Mouse (Mus musculus) limb, embryonic 13.5 days (tissue): ENCODE measurements at regions not wholly inside any gene's neighbourhood (a gene's known extent, or its start where the extent isn't known, plus 50 kb on each side); places are given as distances from the start of the nearest gene placed in this dataset.

Experiments used
- ATAC-seq: fragments of 200-750 bp; cut with Nextera tagmentation; 2 replicates; pipeline ENCODE4 v1.8.0; 2017; ENCODE audit warnings: low read depth, moderate number of reproducible peaks, moderate TSS enrichment; ENCODE audit not compliant: low FRiP score
- H3K27ac ChIP-seq: fragments of 300-500 bp; sonication (generic); 2 replicates; pipeline ENCODE4 v1.5.1; 2015; ENCODE audit warnings: inconsistent platforms, mild to moderate bottlenecking, moderate library complexity
- H3K27me3 ChIP-seq: fragments of 300-500 bp; sonication (generic); 2 replicates; pipeline ENCODE4 v1.6.1; 2015; ENCODE audit warnings: mild to moderate bottlenecking, inconsistent platforms
- H3K36me3 ChIP-seq: fragments of 300-500 bp; sonication (generic); 2 replicates; pipeline ENCODE4 v1.6.1; 2015; ENCODE audit warnings: inconsistent platforms, mild to moderate bottlenecking, moderate library complexity
- H3K4me1 ChIP-seq: fragments of 300-500 bp; sonication (generic); 2 replicates; pipeline ENCODE4 v1.6.1; 2015; ENCODE audit warnings: inconsistent platforms
- H3K4me2 ChIP-seq: fragments of 300-500 bp; sonication (generic); replicated peaks from 2 replicates; pipeline ENCODE4 v1.6.1; 2015; ENCODE audit warnings: inconsistent platforms, mild to moderate bottlenecking, moderate library complexity
- H3K4me3 ChIP-seq: fragments of 300-500 bp; sonication (generic); 2 replicates; pipeline ENCODE4 v1.5.1; 2015; ENCODE audit warnings: moderate library complexity, mild to moderate bottlenecking, inconsistent platforms
- H3K9ac ChIP-seq: fragments of 300-500 bp; sonication (generic); 2 replicates; pipeline ENCODE4 v1.6.1; 2015; ENCODE audit warnings: mild to moderate bottlenecking, inconsistent platforms
- H3K9me3 ChIP-seq: fragments of 300-500 bp; sonication (generic); 2 replicates; pipeline ENCODE4 v1.6.1; 2016; ENCODE audit warnings: inconsistent platforms
- WGBS: fragments of 180-500 bp; shearing (Covaris S2); methylation state at CpG from one replicate; pipeline ENCODE4 v1.1.7; 2015; 5-methylcytosine and 5-hydroxymethylcytosine counted together

- Histone ChIP-seq H3K36me3 (no peaks in the 10 kb centered on the region), H3K4me3 (no peak overlapping the region), H3K4me2 (no peak overlapping the region), H3K27me3 (no peaks in the 10 kb centered on the region), H3K4me1 (no peaks in the 10 kb centered on the region), H3K27ac (no peak overlapping the region), H3K9ac (no peak overlapping the region), H3K9me3 (no peaks in the 10 kb centered on the region)
- ATAC-seq: no peak
- 93% methylated on average over 2 of the region's 2 CpGs for WGBS
Observed at GRCm38 (mm10) chr11:65638211-65638610, 149.9 kb downstream of the Map2k4 start.

GRCm38 (mm10) chr11:65637206-65637605, 150.9 kb downstream of the Map2k4 start:
- Histone ChIP-seq H3K4me3 (no peak overlapping the region), H3K9ac (no peak overlapping the region), H3K36me3 (no peaks in the 10 kb centered on the region), H3K27ac (no peak overlapping the region), H3K4me2 (no peak overlapping the region), H3K27me3 (no peaks in the 10 kb centered on the region), H3K9me3 (no peaks in the 10 kb centered on the region), H3K4me1 (no peaks in the 10 kb centered on the region)
- no peak for ATAC-seq
- WGBS: 70% methylated on average over 3 of the region's 3 CpGs

DNA sequence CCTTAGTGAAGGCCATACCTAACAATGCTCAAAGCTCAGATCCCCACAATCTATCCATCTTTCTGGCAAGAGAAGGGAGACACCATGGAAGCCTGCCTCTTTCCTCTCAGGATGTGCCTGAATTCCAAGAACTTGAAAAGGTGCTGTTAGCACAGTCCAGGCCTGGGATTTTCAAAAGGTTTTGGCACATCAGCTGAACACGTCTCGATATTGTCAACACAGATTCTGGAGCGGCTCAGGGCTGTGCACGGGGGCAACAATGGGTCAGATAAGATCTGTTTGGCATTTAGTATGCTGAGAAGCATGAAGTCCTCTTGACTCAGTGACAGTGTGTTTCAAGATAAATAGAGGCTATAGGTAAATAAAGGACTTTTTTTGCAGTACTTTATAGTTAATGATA, 152.8 kb downstream of the Map2k4 start:
- H3K27ac ChIP-seq: no peak overlapping the region
- no peaks in the 10 kb centered on the region for H3K36me3 ChIP-seq
- H3K9me3 ChIP-seq: no peaks in the 10 kb centered on the region
- no peaks in the 10 kb centered on the region for H3K4me1 ChIP-seq
- H3K4me3 ChIP-seq: no peak overlapping the region
- H3K27me3 ChIP-seq: no peaks in the 10 kb centered on the region
- H3K9ac ChIP-seq: no peak overlapping the region
- ATAC-seq: no peak
- WGBS: 86% methylated on average over 4 of the region's 4 CpGs
- no peak overlapping the region for H3K4me2 ChIP-seq

GRCm38 (mm10) chr11:65631164-65631563, 156.9 kb downstream of the Map2k4 start:
- 77% methylated on average over 3 of the region's 3 CpGs for WGBS
- Histone ChIP-seq H3K9ac (no peak overlapping the region), H3K4me3 (no peak overlapping the region), H3K9me3 (no peaks in the 10 kb centered on the region), H3K27me3 (no peaks in the 10 kb centered on the region), H3K36me3 (no peaks in the 10 kb centered on the region), H3K27ac (no peak overlapping the region), H3K4me1 (no peaks in the 10 kb centered on the region), H3K4me2 (no peak overlapping the region)
- no peak for ATAC-seq

GRCm38 (mm10) chr11:65630436-65630835, 157.7 kb downstream of the Map2k4 start:
- H3K4me3 ChIP-seq: no peak overlapping the region
- no peaks in the 10 kb centered on the region for H3K4me1 ChIP-seq
- ATAC-seq: no peak
- H3K4me2 ChIP-seq: no peak overlapping the region
- no peaks in the 10 kb centered on the region for H3K9me3 ChIP-seq
- H3K27me3 ChIP-seq: no peaks in the 10 kb centered on the region
- H3K9ac ChIP-seq: no peak overlapping the region
- H3K27ac ChIP-seq: no peak overlapping the region
- WGBS: 94% methylated on average over 1 of the region's 1 CpGs
- H3K36me3 ChIP-seq: no peaks in the 10 kb centered on the region

- no peak for ATAC-seq
- Histone ChIP-seq H3K4me3 (no peak overlapping the region), H3K36me3 (no peaks in the 10 kb centered on the region), H3K9me3 (no peaks in the 10 kb centered on the region), H3K27ac (no peak overlapping the region), H3K9ac (no peak overlapping the region), H3K27me3 (no peaks in the 10 kb centered on the region), H3K4me1 (no peaks in the 10 kb centered on the region), H3K4me2 (no peak overlapping the region)
- 90% methylated on average over 5 of the region's 5 CpGs for WGBS
Observed at GRCm38 (mm10) chr11:65629320-65629719, 158.8 kb downstream of the Map2k4 start.

DNA sequence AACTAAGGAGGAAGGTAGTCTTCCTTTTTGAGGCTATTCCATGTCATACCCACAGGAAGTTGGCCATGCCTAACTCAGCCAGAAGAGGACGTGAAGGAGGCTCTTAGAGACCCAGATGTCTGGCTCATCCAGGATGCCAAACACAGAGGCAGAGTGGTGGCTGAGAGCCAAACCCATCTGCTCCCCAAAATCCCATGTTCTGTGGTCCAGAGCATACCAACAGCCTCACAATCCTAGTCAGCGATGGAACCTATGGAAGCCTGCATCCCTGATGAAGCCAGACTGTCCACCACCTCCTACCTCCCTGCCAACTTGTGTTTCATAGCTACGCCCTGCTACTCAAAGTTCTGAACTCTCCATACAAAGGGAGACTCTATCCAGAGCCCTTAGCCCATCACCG, 169.1 kb downstream of the Map2k4 start:
- no peak overlapping the region for H3K4me2 ChIP-seq
- no peak overlapping the region for H3K27ac ChIP-seq
- no peak overlapping the region for H3K4me3 ChIP-seq
- H3K9ac ChIP-seq: no peak overlapping the region
- no peaks in the 10 kb centered on the region for H3K27me3 ChIP-seq
- WGBS: 86% methylated on average over 4 of the region's 4 CpGs
- H3K9me3 ChIP-seq: no peaks in the 10 kb centered on the region
- H3K4me1 ChIP-seq: no peaks in the 10 kb centered on the region
- H3K36me3 ChIP-seq: no peaks in the 10 kb centered on the region
- ATAC-seq: no peak

DNA sequence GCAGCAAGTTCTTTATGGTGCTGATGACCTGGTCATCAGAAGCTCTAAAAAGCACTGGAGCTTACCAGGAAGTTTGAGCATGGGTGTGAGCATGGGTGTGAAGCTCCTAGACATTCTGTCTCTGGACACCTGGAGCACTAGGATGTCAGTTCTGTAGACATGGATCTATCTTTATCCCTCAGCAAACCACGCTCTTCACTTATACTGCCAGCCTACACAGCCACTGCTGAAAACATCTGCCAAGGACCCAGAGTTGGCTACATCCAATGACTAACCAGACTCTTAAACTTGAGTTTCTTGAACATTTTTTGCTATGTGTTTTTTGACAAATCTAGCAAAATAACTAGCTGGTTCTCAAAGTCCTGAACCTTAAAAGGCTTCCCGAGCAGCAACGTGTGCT, 177.6 kb downstream of the Map2k4 start:
- WGBS: 85% methylated on average over 3 of the region's 3 CpGs
- no peak overlapping the region for H3K9ac ChIP-seq
- ATAC-seq: no peak
- 0 out of 2 replicates have a peak, but pooled peaks cover 4% of the 10 kb centered on the region for H3K9me3 ChIP-seq
- no peak overlapping the region for H3K4me3 ChIP-seq
- no peak overlapping the region for H3K4me2 ChIP-seq
- no peaks in the 10 kb centered on the region for H3K4me1 ChIP-seq
- H3K27me3 ChIP-seq: no peaks in the 10 kb centered on the region
- H3K27ac ChIP-seq: no peak overlapping the region
- no peaks in the 10 kb centered on the region for H3K36me3 ChIP-seq

- no peak overlapping the region for H3K27ac ChIP-seq
- no peaks in the 10 kb centered on the region for H3K27me3 ChIP-seq
- H3K36me3 ChIP-seq: no peaks in the 10 kb centered on the region
- H3K9ac ChIP-seq: no peak overlapping the region
- H3K9me3 ChIP-seq: 0 out of 2 replicates have a peak, but pooled peaks cover 4% of the 10 kb centered on the region
- H3K4me2 ChIP-seq: no peak overlapping the region
- no peak for ATAC-seq
- no peaks in the 10 kb centered on the region for H3K4me1 ChIP-seq
- H3K4me3 ChIP-seq: no peak overlapping the region
- WGBS: 69% methylated on average over 4 of the region's 4 CpGs
Observed at GRCm38 (mm10) chr11:65609056-65609455, 179.0 kb downstream of the Map2k4 start.

- ATAC-seq: peak; percentile 48; the same call in 1 of the 2 replicates
- Histone ChIP-seq H3K4me3 (no peak overlapping the region), H3K27ac (no peak overlapping the region), H3K27me3 (no peaks in the 10 kb centered on the region), H3K4me2 (no peak overlapping the region), H3K9ac (no peak overlapping the region), H3K9me3 (no peaks in the 10 kb centered on the region), H3K4me1 (no peaks in the 10 kb centered on the region), H3K36me3 (no peaks in the 10 kb centered on the region)
- WGBS: 8% methylated on average over 2 of the region's 2 CpGs
Observed at GRCm38 (mm10) chr11:65597298-65598076, 190.6 kb downstream of the Map2k4 start.

GRCm38 (mm10) chr11:65588491-65588890, 199.6 kb downstream of the Map2k4 start:
- Histone ChIP-seq H3K9ac (no peak overlapping the region), H3K9me3 (no peaks in the 10 kb centered on the region), H3K27me3 (no peaks in the 10 kb centered on the region), H3K4me2 (no peak overlapping the region), H3K4me3 (no peak overlapping the region), H3K27ac (no peak overlapping the region), H3K36me3 (no peaks in the 10 kb centered on the region), H3K4me1 (no peaks in the 10 kb centered on the region)
- WGBS: 54% methylated on average over 3 of the region's 3 CpGs
- no peak for ATAC-seq

DNA sequence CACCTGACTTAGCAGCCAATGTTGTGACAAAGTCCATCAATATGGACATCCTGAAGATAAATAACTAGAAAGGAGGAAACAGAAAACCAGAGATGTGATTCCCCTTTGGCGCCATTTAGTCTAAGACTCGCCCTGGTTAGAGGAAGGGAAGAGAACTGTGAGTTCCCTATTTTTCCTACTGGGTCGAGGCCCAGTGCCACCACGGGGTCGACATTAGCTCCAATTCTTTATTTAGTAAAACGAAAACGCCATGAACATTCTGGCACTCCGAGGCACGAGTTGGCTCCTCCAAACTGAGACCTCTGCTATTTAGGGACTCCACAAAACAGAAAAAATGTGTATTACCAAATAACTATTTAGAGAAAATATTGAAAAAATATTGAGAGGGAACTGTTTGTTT, 220.3 kb downstream of the Map2k4 start:
- no peak overlapping the region for H3K9ac ChIP-seq
- no peak overlapping the region for H3K27ac ChIP-seq
- WGBS: 91% methylated on average over 9 of the region's 9 CpGs
- no peak overlapping the region for H3K4me3 ChIP-seq
- no peaks in the 10 kb centered on the region for H3K4me1 ChIP-seq
- H3K27me3 ChIP-seq: no peaks in the 10 kb centered on the region
- ATAC-seq: no peak
- H3K9me3 ChIP-seq: no peaks in the 10 kb centered on the region
- no peaks in the 10 kb centered on the region for H3K36me3 ChIP-seq
- H3K4me2 ChIP-seq: no peak overlapping the region

DNA sequence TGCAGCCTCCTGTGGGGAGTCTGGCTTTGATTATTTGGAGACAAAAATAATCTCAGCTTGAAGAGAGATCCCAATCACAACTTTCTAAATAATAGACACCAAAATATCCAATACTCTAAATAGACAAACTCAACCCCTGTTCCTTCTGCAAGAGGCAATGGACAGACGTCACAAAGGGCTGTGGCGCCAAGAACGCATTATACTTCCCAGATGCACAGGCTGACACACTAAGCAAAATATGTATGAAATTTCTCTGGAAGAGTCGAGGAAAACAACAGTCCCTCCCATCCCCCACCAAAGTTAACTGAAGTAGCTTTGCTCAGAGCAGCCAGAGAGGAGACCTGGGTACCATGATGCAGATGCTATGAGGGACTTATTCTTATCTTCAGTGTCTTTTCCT, 229.9 kb downstream of the Map2k4 start:
- Histone ChIP-seq H3K4me3 (no peak overlapping the region), H3K27ac (no peak overlapping the region), H3K4me2 (no peak overlapping the region), H3K4me1 (peaks cover 4% of the 10 kb centered on the region), H3K27me3 (no peaks in the 10 kb centered on the region), H3K9me3 (no peaks in the 10 kb centered on the region), H3K9ac (no peak overlapping the region), H3K36me3 (no peaks in the 10 kb centered on the region)
- 77% methylated on average over 4 of the region's 4 CpGs for WGBS
- no peak for ATAC-seq
